Mouse (Mus musculus): ENCODE data around the gene Tcea3. TPM values are rescaled to one million over a fixed set of nuclear protein-coding genes. Genes with fewer than 3 reads are reported as not detected.
A peak's percentile ranks its signal among the peaks of the same experiment; 100 is the strongest.

Tcea3 gene
- total and polyA plus RNA-seq, 3 experiments, result 46.9 to 138 (median 112) TPM

DNA sequence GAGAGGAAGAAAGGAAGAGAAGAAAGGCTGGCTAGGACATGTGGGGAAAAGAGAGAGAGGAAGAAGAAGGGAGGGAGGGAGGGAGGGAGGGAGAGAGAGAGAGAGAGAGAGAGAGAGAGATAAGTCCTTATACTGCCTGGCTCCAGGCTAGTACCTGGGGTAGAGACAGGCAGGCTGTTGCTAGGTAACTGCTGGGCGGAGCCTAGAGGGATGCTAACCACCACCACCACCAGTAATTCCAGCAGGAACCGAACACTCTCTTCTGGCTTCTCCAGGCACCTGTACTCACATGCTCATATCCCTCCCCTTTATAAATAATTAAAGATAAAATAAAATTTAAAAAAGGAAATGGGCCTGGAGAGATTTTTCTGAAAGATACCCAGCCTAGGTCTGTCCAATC, 36.3 kb downstream of the Tcea3 start:
- intact Hi-C loops (cut with DNase I), result loop anchor here (2.0 to 10.0 kb wide), 4 partner anchors 23 to 1359 kb away; partner anchors contain the start of genes 6030445D17Rik, Id3, Luzp1 and Rsrp1
- Histone ChIP-seq H3K79me2 (replicated peaks; ENCODE audit: control insufficient read depth, insufficient read depth, low read length) (no peaks in the 10 kb centered on the region), H3K4me3 (peak overlapping the region; percentile 80; the same call in 1 of the 2 replicates), H3K27me3 (ENCODE audit: control insufficient read depth, insufficient read depth, low read length) (no peaks in the 10 kb centered on the region), H3K4me1 (ENCODE audit: control insufficient read depth, insufficient read depth, low read length) (peaks cover 11% of the 10 kb centered on the region), H3K27ac (peak overlapping the region; percentile 89), H3K9ac (ENCODE audit: low read depth, low read length) (no peak overlapping the region), H3K36me3 (ENCODE audit: control insufficient read depth, insufficient read depth, low read length) (peaks cover 6% of the 10 kb centered on the region)
- TF ChIP-seq EP300 (IDR thresholded peaks at IDR 0.05; ENCODE audit: insufficient read depth, low read depth, low read length) (no peak), CTCF (IDR thresholded peaks at IDR 0.05) (no peak), POLR2A (IDR thresholded peaks at IDR 0.05; ENCODE audit: insufficient read depth, low read depth, low read length) (no peak)
- WGBS, result 41% methylated on average over 2 of the region's 2 CpGs
- DNase-seq, result no peak

DNA sequence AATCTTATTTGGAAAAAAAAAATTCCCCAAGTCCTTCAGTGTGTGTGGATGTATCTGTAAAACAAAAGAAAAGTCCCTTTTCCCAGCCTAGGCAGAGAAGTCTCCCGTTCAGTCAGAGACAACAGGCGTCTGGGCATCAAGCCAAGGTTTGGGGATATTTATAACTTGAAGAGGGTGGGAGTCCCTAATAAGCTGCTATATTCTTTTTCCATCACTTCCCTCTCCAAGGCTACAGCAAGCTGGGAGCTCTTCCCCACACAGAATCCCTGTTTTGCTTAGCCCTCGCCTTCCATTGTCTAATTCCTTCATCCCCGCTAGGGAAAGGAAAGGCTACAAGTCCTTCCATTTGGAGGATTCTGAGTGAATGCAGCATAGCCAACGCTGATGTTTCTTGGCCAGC, 36.9 kb downstream of the Tcea3 start, which contains the start of gene Zfp46:
Zfp46 (plus strand) TSS at position 229 of the 400 bp plus-strand sequence.
- peak; percentile 77 to 86 for DNase-seq
- peak within 1 kb of the TSS; percentile 70 for H3K9ac ChIP-seq (ENCODE audit: low read depth, low read length)
- peak within 1 kb of the TSS; percentile 89 for H3K27ac ChIP-seq
- WGBS, result 1% methylated on average over 5 of the region's 5 CpGs
- no peaks in the 10 kb centered on the region for H3K79me2 ChIP-seq (replicated peaks; ENCODE audit: control insufficient read depth, insufficient read depth, low read length)
- no peaks in the 10 kb centered on the region for H3K27me3 ChIP-seq (ENCODE audit: control insufficient read depth, insufficient read depth, low read length)
- TF ChIP-seq CTCF (IDR thresholded peaks at IDR 0.05), result peak; percentile 21; the same call in 1 of the 2 replicates
- TF ChIP-seq EP300 (IDR thresholded peaks at IDR 0.05; ENCODE audit: insufficient read depth, low read depth, low read length), result peak; percentile 48; the same call in 1 of the 2 replicates
- TF ChIP-seq POLR2A (IDR thresholded peaks at IDR 0.05; ENCODE audit: insufficient read depth, low read depth, low read length), result peak; percentile 96
- peaks cover 11% of the 10 kb centered on the region for H3K4me1 ChIP-seq (ENCODE audit: control insufficient read depth, insufficient read depth, low read length)
- peaks cover 6% of the 10 kb centered on the region for H3K36me3 ChIP-seq (ENCODE audit: control insufficient read depth, insufficient read depth, low read length)
- intact Hi-C loops (cut with DNase I), result loop anchor here (2.0 to 10.0 kb wide), 4 partner anchors 24 to 1360 kb away; partner anchors contain the start of genes 6030445D17Rik, Id3, Luzp1 and Rsrp1
- peak within 1 kb of the TSS; percentile 80 for H3K4me3 ChIP-seq

DNA sequence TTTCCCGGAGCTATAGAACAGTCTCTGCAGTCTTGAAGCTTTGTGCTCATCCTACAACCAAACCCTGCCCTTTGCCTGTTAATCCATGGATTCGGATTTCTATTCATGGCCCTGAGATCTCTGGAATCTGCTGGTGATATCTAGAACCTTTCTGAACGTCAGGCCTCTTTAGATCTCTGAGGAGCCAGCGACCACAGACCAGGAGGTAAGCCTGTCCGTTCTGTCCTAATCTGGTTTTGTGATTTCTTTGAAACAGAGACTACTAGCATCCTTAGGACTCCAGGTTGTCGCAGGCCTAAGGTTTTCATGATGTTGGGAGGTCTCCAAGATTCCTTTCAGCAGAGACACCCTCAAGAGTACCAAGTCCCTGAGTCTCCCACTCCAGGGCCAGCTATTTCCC, 37.4 kb downstream of the Tcea3 start:
- DNase-seq, result peak in 1 of 2 experiments; percentile 51

DNA sequence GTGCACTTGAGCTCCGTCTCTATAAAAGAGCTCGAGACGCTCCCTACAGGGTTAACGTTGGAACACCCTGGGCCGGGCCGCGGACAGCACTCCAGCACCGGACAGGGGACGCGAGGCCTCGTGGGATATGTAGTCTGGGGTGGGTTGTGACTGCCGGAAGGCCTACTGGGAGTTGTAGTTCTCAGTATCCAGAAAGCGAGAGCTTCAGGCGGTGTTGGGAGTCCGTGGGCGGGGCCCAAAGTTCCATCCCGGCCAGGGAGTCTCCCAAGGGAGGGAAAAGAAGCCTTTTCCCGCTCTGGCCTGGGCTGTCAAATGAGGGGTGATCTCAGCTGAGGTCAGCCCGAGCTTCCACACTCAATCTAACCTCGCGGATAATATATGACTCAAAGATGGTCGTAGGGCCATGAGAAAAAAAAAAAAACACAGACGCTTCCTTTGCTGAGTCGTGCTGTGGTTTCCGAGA, 37.9 kb downstream of the Tcea3 start:
- no peaks in the 10 kb centered on the region for H3K79me2 ChIP-seq (replicated peaks; ENCODE audit: control insufficient read depth, insufficient read depth, low read length)
- peak overlapping the region; percentile 70 for H3K9ac ChIP-seq (ENCODE audit: low read depth, low read length)
- peaks cover 11% of the 10 kb centered on the region for H3K4me1 ChIP-seq (ENCODE audit: control insufficient read depth, insufficient read depth, low read length)
- under 1% methylated on average over 25 of the region's 25 CpGs for WGBS
- intact Hi-C loops (cut with DNase I), result loop anchor here (1.0 to 10.0 kb wide), 4 partner anchors 25 to 1361 kb away; partner anchors contain the start of genes 6030445D17Rik, Hnrnpr, Luzp1 and Rsrp1
- DNase-seq, result peak; percentile 92 to 97
- H3K4me3 ChIP-seq, result peak overlapping the region; percentile 80
- H3K27me3 ChIP-seq (ENCODE audit: control insufficient read depth, insufficient read depth, low read length), result no peaks in the 10 kb centered on the region
- H3K36me3 ChIP-seq (ENCODE audit: control insufficient read depth, insufficient read depth, low read length), result peaks cover 6% of the 10 kb centered on the region
- H3K27ac ChIP-seq, result peak overlapping the region; percentile 89
- no peak for TF ChIP-seq EP300 (IDR thresholded peaks at IDR 0.05; ENCODE audit: insufficient read depth, low read depth, low read length)
- peak; percentile 85; the same call in 1 of the 2 replicates for TF ChIP-seq POLR2A (IDR thresholded peaks at IDR 0.05; ENCODE audit: insufficient read depth, low read depth, low read length)
- no peak for TF ChIP-seq CTCF (IDR thresholded peaks at IDR 0.05)

More for the DNA sequence above, 37.4 kb downstream of the Tcea3 start:
- intact Hi-C loops (cut with DNase I), result loop anchor here (1.0 to 10.0 kb wide), 5 partner anchors 24 to 1360 kb away; partner anchors contain the start of genes 6030445D17Rik, Hnrnpr, Id3 and Luzp1
- Histone ChIP-seq H3K27me3 (ENCODE audit: control insufficient read depth, insufficient read depth, low read length) (no peaks in the 10 kb centered on the region), H3K36me3 (ENCODE audit: control insufficient read depth, insufficient read depth, low read length) (peaks cover 6% of the 10 kb centered on the region), H3K9ac (ENCODE audit: low read depth, low read length) (peak overlapping the region; percentile 70), H3K27ac (peak overlapping the region; percentile 89), H3K79me2 (replicated peaks; ENCODE audit: control insufficient read depth, insufficient read depth, low read length) (no peaks in the 10 kb centered on the region), H3K4me1 (ENCODE audit: control insufficient read depth, insufficient read depth, low read length) (peaks cover 11% of the 10 kb centered on the region), H3K4me3 (peak overlapping the region; percentile 80)
- 2% methylated on average over 6 of the region's 6 CpGs for WGBS
- TF ChIP-seq CTCF (IDR thresholded peaks at IDR 0.05) (no peak), EP300 (IDR thresholded peaks at IDR 0.05; ENCODE audit: insufficient read depth, low read depth, low read length) (no peak), POLR2A (IDR thresholded peaks at IDR 0.05; ENCODE audit: insufficient read depth, low read depth, low read length) (no peak)

DNA sequence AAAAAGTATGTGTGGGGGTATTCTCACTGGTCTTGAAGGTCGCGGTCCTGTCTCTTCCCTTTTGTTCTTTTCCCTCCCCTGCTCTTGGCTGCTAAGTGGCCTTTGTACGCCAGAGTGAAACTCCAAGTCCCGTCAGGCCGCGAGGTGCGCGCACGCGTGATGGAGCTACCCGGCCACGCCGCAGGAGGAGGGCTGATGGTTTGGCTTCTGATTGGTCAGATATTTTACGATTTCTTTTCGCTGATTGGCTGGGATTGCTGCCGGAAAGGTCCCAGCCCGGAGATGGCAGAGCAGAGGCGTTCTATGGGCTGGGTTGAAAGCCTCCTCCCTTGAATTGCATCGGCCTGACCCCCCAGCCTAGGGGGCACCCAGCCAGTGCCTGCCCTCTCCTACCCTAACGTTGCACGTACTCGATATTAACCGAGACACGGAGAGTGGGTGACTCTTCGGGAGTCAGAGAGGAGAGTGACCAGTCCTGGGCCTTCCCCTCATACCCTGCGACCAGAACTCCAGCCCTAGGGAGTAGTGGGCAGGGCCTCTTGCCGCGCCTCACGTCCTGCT, 38.4 kb downstream of the Tcea3 start:
- under 1% methylated on average over 29 of the region's 29 CpGs for WGBS
- intact Hi-C loops (cut with DNase I), result loop anchor here (1.0 to 10.0 kb wide), 4 partner anchors 24 to 1361 kb away; partner anchors contain the start of genes 6030445D17Rik, Hnrnpr, Luzp1 and Rsrp1
- H3K4me1 ChIP-seq (ENCODE audit: control insufficient read depth, insufficient read depth, low read length), result peaks cover 11% of the 10 kb centered on the region

More for the DNA sequence above, 38.4 kb downstream of the Tcea3 start:
- 0 out of 2 replicates have a peak, but pooled peaks cover 3% of the 10 kb centered on the region for H3K79me2 ChIP-seq (replicated peaks; ENCODE audit: control insufficient read depth, insufficient read depth, low read length)
- no peak for TF ChIP-seq EP300 (IDR thresholded peaks at IDR 0.05; ENCODE audit: insufficient read depth, low read depth, low read length)
- no peak for TF ChIP-seq CTCF (IDR thresholded peaks at IDR 0.05)
- peak; percentile 64; the same call in 1 of the 2 replicates for TF ChIP-seq POLR2A (IDR thresholded peaks at IDR 0.05; ENCODE audit: insufficient read depth, low read depth, low read length)
- DNase-seq, result peak; percentile 92 to 97
- H3K4me3 ChIP-seq, result peak overlapping the region; percentile 80
- H3K9ac ChIP-seq (ENCODE audit: low read depth, low read length), result peak overlapping the region; percentile 66
- H3K27ac ChIP-seq, result peak overlapping the region; percentile 89
- H3K27me3 ChIP-seq (ENCODE audit: control insufficient read depth, insufficient read depth, low read length), result no peaks in the 10 kb centered on the region
- peaks cover 6% of the 10 kb centered on the region for H3K36me3 ChIP-seq (ENCODE audit: control insufficient read depth, insufficient read depth, low read length)
